Mouse (Mus musculus) midbrain, embryonic 15.5 days (tissue): ENCODE measurements at regions not wholly inside any gene's neighbourhood (a gene's known extent, or its start where the extent isn't known, plus 50 kb on each side); places are given as distances from the start of the nearest gene placed in this dataset.

Experiments
- ATAC-seq: fragments of 200-750 bp; cut with Nextera tagmentation; replicated peaks from 2 replicates; pipeline ENCODE4 v1.8.0; 2017; ENCODE audit warnings: moderate TSS enrichment
- H3K27ac ChIP-seq: fragments of 300-500 bp; sonication (generic); 2 replicates; pipeline ENCODE4 v1.5.1; 2015; ENCODE audit warnings: mild to moderate bottlenecking, inconsistent platforms
- H3K27me3 ChIP-seq: fragments of 300-500 bp; sonication (generic); replicated peaks from 2 replicates; pipeline ENCODE4 v1.6.1; 2015; ENCODE audit warnings: inconsistent platforms
- H3K36me3 ChIP-seq: fragments of 300-500 bp; sonication (generic); replicated peaks from 2 replicates; pipeline ENCODE4 v1.6.1; 2015; ENCODE audit warnings: inconsistent platforms
- H3K4me1 ChIP-seq: fragments of 300-500 bp; sonication (generic); 2 replicates; pipeline ENCODE4 v1.6.1; 2015; ENCODE audit warnings: inconsistent platforms
- H3K4me2 ChIP-seq: fragments of 300-500 bp; sonication (generic); 2 replicates; pipeline ENCODE4 v1.6.1; 2015; ENCODE audit warnings: inconsistent platforms, mild to moderate bottlenecking, moderate library complexity
- H3K4me3 ChIP-seq: fragments of 300-500 bp; sonication (generic); 2 replicates; pipeline ENCODE4 v1.5.1; 2015; ENCODE audit warnings: mild to moderate bottlenecking, inconsistent platforms
- H3K9ac ChIP-seq: fragments of 300-500 bp; sonication (generic); 2 replicates; pipeline ENCODE4 v1.6.1; 2015; ENCODE audit warnings: mild to moderate bottlenecking, inconsistent platforms
- H3K9me3 ChIP-seq: fragments of 300-500 bp; sonication (generic); 2 replicates; pipeline ENCODE4 v1.6.1; 2016; ENCODE audit warnings: inconsistent platforms
- WGBS: fragments of 180-500 bp; shearing (Covaris S2); methylation state at CpG from one replicate; pipeline ENCODE4 v1.1.7; 2015; ENCODE audit warnings: mixed read lengths; 5-methylcytosine and 5-hydroxymethylcytosine counted together

GRCm38 (mm10) chr8:128065964-128066680, 292.3 kb upstream of the Nrp1 start:
- Histone ChIP-seq H3K4me2 (no peak overlapping the region), H3K27ac (no peak overlapping the region), H3K4me3 (no peak overlapping the region), H3K27me3 (no peaks in the 10 kb centered on the region), H3K36me3 (no peaks in the 10 kb centered on the region), H3K9me3 (no peaks in the 10 kb centered on the region), H3K4me1 (no peaks in the 10 kb centered on the region), H3K9ac (no peak overlapping the region)
- WGBS = 62% methylated on average over 7 of the region's 7 CpGs
- ATAC-seq = no peak

- H3K9me3 ChIP-seq = no peaks in the 10 kb centered on the region
- no peaks in the 10 kb centered on the region for H3K36me3 ChIP-seq
- no peak for ATAC-seq
- H3K9ac ChIP-seq = no peak overlapping the region
- no peaks in the 10 kb centered on the region for H3K4me1 ChIP-seq
- H3K27me3 ChIP-seq = no peaks in the 10 kb centered on the region
- no peak overlapping the region for H3K4me2 ChIP-seq
- 74% methylated on average over 2 of the region's 2 CpGs for WGBS
- no peak overlapping the region for H3K27ac ChIP-seq
- no peak overlapping the region for H3K4me3 ChIP-seq
Observed at GRCm38 (mm10) chr8:128069749-128070148, 288.7 kb upstream of the Nrp1 start.

DNA sequence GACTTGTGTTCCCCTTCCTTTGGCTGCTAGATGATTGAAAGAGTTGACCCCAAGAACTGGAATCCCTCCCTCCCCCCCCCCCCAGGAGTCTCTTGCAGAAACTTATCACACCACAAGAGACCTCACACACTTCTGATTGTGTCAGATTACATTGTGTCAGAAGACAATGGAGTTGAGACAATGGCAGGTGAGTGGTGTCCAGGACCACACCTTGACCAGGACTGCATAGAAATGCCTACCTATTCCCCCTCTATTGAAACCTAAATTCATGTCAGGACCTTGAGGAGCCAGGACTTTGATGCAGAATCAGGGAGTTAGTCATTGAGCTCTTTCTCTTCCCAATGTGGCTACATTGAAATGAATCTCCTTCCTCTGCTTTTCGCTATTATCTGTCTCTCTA, 282.8 kb upstream of the Nrp1 start:
- Histone ChIP-seq H3K4me2 (no peak overlapping the region), H3K9ac (no peak overlapping the region), H3K4me3 (no peak overlapping the region), H3K36me3 (no peaks in the 10 kb centered on the region), H3K9me3 (no peaks in the 10 kb centered on the region), H3K27me3 (no peaks in the 10 kb centered on the region), H3K27ac (no peak overlapping the region), H3K4me1 (no peaks in the 10 kb centered on the region)
- WGBS = 80% methylated on average over 1 of the region's 1 CpGs
- ATAC-seq = no peak

DNA sequence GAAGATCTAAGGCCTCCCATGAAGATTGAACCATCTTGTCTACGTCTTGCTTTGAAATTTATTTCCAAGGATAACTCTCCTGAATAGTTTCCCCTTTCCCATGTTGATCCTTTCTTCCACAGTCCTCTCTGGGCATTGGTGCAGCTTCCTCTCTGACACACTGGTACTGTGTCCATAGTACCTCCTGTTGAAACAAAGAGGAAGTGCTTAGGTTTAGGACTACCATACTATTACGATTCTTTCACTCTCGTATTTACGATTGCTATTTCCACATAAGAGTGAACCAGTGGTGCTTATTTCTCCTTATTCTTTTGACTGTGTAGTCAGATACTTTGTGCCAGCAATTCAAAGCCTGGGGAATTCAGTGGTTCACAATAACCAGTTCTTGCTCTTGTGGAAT, 282.2 kb upstream of the Nrp1 start:
- Histone ChIP-seq H3K4me2 (no peak overlapping the region), H3K9me3 (no peaks in the 10 kb centered on the region), H3K27me3 (no peaks in the 10 kb centered on the region), H3K4me3 (no peak overlapping the region), H3K9ac (no peak overlapping the region), H3K4me1 (no peaks in the 10 kb centered on the region), H3K36me3 (no peaks in the 10 kb centered on the region), H3K27ac (no peak overlapping the region)
- no peak for ATAC-seq
- 90% methylated on average over 4 of the region's 4 CpGs for WGBS

DNA sequence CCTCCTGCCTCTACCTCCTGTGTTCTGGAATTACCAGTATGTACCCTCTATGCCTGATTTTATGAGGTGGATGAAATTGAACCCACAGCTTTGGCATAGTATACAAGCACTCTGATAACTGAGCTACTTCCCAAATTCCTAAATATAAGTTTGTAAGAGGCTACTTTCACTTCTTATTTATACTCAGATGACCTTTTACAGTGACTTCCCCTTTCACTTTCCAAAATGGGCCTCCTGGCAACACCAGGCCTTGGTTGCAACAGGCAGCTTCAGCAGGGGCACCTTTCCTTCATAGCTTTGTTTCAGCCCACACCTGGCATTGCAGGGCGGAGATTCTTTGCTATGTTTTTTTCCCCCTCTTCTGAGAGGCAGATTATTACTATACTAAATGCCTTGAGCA, 279.7 kb upstream of the Nrp1 start:
- no peak overlapping the region for H3K4me3 ChIP-seq
- H3K9me3 ChIP-seq = no peaks in the 10 kb centered on the region
- H3K4me1 ChIP-seq = no peaks in the 10 kb centered on the region
- WGBS = 81% methylated on average over 1 of the region's 1 CpGs
- no peak for ATAC-seq
- no peaks in the 10 kb centered on the region for H3K36me3 ChIP-seq
- no peak overlapping the region for H3K4me2 ChIP-seq
- no peak overlapping the region for H3K9ac ChIP-seq
- H3K27ac ChIP-seq = no peak overlapping the region
- H3K27me3 ChIP-seq = no peaks in the 10 kb centered on the region

DNA sequence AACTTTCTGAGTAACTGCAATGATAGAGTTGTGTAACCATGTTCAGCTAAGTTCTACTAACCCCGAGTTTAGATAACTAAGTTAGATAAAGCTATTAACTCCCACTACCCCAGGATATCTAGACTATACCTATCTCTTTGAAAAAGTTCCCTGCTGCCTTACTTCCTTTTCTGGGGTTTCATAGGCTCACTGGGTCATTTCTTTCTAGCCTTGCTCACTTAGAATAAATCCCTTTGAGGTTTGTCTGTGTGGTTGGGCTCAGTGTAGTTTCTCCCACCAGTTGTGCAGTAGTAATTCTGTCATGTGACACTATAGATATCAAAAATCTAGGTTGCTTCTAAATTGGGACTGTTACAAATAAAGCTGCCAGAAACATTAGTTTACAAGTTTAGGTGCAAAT, 272.6 kb upstream of the Nrp1 start:
- WGBS = 86% methylated on average over 1 of the region's 1 CpGs
- Histone ChIP-seq H3K9ac (no peak overlapping the region), H3K4me3 (no peak overlapping the region), H3K9me3 (no peaks in the 10 kb centered on the region), H3K36me3 (no peaks in the 10 kb centered on the region), H3K27me3 (no peaks in the 10 kb centered on the region), H3K4me1 (no peaks in the 10 kb centered on the region), H3K4me2 (no peak overlapping the region), H3K27ac (no peak overlapping the region)
- no peak for ATAC-seq

- no peak overlapping the region for H3K4me3 ChIP-seq
- no peaks in the 10 kb centered on the region for H3K9me3 ChIP-seq
- ATAC-seq = no peak
- no peak overlapping the region for H3K9ac ChIP-seq
- 69% methylated on average over 1 of the region's 1 CpGs for WGBS
- H3K4me1 ChIP-seq = no peaks in the 10 kb centered on the region
- no peak overlapping the region for H3K27ac ChIP-seq
- no peak overlapping the region for H3K4me2 ChIP-seq
- H3K27me3 ChIP-seq = no peaks in the 10 kb centered on the region
- H3K36me3 ChIP-seq = no peaks in the 10 kb centered on the region
Observed at GRCm38 (mm10) chr8:128087500-128087899, 270.9 kb upstream of the Nrp1 start.

DNA sequence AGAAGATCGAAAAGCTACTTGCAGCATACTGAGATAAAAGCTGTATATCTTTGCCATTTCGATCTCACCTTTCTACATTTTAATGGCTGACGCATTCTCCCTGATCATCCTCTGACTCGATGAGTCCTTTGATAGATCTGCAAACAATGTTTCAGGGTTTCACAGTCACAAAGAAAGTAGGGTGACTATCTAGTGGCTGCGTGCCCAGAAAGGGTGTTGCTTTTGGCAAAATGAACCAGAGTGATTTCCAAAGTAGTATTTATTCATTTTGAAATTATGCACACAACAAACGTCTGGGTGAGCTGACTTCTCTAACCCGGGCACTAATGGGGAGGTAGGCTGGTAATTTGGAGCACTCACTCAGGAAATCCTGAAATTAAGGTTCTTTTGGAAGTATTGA, 265.6 kb upstream of the Nrp1 start:
- no peaks in the 10 kb centered on the region for H3K4me1 ChIP-seq
- H3K27ac ChIP-seq = no peak overlapping the region
- WGBS = 81% methylated on average over 7 of the region's 7 CpGs
- H3K36me3 ChIP-seq = no peaks in the 10 kb centered on the region
- H3K4me2 ChIP-seq = no peak overlapping the region
- no peaks in the 10 kb centered on the region for H3K9me3 ChIP-seq
- no peak for ATAC-seq
- H3K4me3 ChIP-seq = no peak overlapping the region
- H3K9ac ChIP-seq = no peak overlapping the region
- H3K27me3 ChIP-seq = no peaks in the 10 kb centered on the region

DNA sequence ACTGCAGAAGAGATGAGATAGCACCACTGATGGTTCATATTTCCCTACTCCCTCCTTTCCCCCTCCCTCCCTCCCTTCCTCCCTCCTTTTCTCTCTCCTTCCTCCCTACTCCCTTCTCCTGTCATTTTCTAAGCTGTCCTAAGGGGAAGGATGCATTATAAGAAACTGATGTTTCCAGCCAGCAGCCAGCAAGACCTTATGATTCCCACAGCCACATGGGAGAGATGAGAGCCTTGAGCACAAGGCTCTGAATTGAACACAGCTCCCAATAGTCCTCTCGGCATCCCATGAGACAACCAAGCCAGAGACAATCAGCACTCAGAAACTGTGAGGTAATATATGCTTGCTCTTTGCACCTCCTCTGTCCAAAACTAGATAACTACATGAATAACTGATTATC, 263.0 kb upstream of the Nrp1 start:
- Histone ChIP-seq H3K36me3 (no peaks in the 10 kb centered on the region), H3K4me2 (no peak overlapping the region), H3K4me1 (no peaks in the 10 kb centered on the region), H3K27me3 (no peaks in the 10 kb centered on the region), H3K9ac (no peak overlapping the region), H3K9me3 (no peaks in the 10 kb centered on the region), H3K27ac (no peak overlapping the region), H3K4me3 (no peak overlapping the region)
- WGBS = 93% methylated on average over 1 of the region's 1 CpGs
- no peak for ATAC-seq

DNA sequence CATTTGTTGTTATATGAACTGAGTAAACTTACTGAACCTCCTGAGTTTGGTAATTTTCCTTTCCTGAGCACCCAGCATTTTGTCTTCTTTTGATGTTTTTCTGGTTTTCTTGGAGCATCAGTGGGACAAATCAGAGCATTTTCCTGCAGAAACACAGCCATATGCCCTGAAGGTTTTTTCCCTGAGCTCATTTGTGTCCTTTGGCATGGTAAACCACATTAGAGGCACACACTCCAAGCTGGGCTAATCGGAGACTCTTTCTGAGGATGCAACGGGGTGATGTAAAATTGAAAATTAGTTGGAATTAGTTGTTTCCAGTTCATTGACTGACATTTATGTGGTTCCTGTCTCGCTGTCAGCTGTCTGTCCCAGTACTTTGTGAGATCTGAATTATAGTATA, 260.8 kb upstream of the Nrp1 start:
- Histone ChIP-seq H3K4me1 (no peaks in the 10 kb centered on the region), H3K4me3 (no peak overlapping the region), H3K36me3 (no peaks in the 10 kb centered on the region), H3K9me3 (no peaks in the 10 kb centered on the region), H3K9ac (no peak overlapping the region), H3K4me2 (no peak overlapping the region), H3K27ac (no peak overlapping the region), H3K27me3 (no peaks in the 10 kb centered on the region)
- ATAC-seq = no peak
- WGBS = 75% methylated on average over 3 of the region's 3 CpGs

- WGBS = 89% methylated on average over 1 of the region's 1 CpGs
- H3K4me1 ChIP-seq = no peaks in the 10 kb centered on the region
- no peak overlapping the region for H3K27ac ChIP-seq
- no peak overlapping the region for H3K4me2 ChIP-seq
- H3K4me3 ChIP-seq = no peak overlapping the region
- no peak for ATAC-seq
- H3K9ac ChIP-seq = no peak overlapping the region
- no peaks in the 10 kb centered on the region for H3K27me3 ChIP-seq
- no peaks in the 10 kb centered on the region for H3K9me3 ChIP-seq
- no peaks in the 10 kb centered on the region for H3K36me3 ChIP-seq
Observed at GRCm38 (mm10) chr8:128103380-128103779, 255.0 kb upstream of the Nrp1 start.

DNA sequence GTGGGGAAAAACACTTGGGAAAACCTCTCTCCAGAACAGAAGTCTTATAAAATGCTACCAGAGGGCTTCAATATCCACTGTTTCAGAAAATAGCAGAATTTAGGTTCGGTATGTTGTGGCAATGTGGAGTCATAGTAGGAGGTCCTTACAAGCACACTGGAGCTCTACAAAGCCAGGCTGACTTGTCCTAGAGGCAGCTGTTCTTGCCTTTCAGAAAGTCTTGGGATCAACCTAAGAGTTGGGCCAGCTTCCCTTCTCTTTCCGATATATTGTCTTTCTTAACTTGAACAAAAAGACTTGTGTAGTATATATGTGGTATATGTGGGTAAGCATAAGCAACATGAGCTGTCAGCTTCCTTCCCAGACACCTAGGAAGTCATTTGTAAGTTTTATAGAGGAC, 251.8 kb upstream of the Nrp1 start:
- Histone ChIP-seq H3K4me3 (no peak overlapping the region), H3K27ac (no peak overlapping the region), H3K9ac (no peak overlapping the region), H3K36me3 (no peaks in the 10 kb centered on the region), H3K27me3 (no peaks in the 10 kb centered on the region), H3K4me2 (no peak overlapping the region), H3K4me1 (no peaks in the 10 kb centered on the region), H3K9me3 (no peaks in the 10 kb centered on the region)
- no peak for ATAC-seq
- 96% methylated on average over 2 of the region's 2 CpGs for WGBS

- H3K4me2 ChIP-seq = no peak overlapping the region
- no peaks in the 10 kb centered on the region for H3K27me3 ChIP-seq
- WGBS = 83% methylated on average over 7 of the region's 7 CpGs
- H3K4me3 ChIP-seq = no peak overlapping the region
- H3K4me1 ChIP-seq = no peaks in the 10 kb centered on the region
- H3K36me3 ChIP-seq = no peaks in the 10 kb centered on the region
- no peak for ATAC-seq
- no peaks in the 10 kb centered on the region for H3K9me3 ChIP-seq
- H3K9ac ChIP-seq = no peak overlapping the region
- H3K27ac ChIP-seq = no peak overlapping the region
Observed at GRCm38 (mm10) chr8:128107041-128107440, 251.4 kb upstream of the Nrp1 start.
